8 mouse cellular contexts compared by ENCODE assay signal in genomic region chr11:47704930-47705787, GRCm38 (mm10).
DNase-seq lines count a peak whose midpoint lies in the region; ATAC-seq lines count a peak whose summit lies in the region.

No protein-coding gene starts in this region.

- H3K4me1 ChIP-seq in hindbrain, embryonic 14.5 days (replicated peaks; ENCODE audit: control insufficient read depth, insufficient read depth, low read length), result peaks cover 11% of the 10 kb centered on the region
- H3K4me1 ChIP-seq in hindbrain, embryonic 12.5 days, result 0 out of 2 replicates have a peak, but pooled peaks cover 4% of the 10 kb centered on the region
- peaks cover 8% of the 10 kb centered on the region for H3K4me1 ChIP-seq in forebrain, embryonic 16.5 days (replicated peaks; ENCODE audit: control insufficient read depth, insufficient read depth, low read length)
- no peaks in the 10 kb centered on the region for H3K4me1 ChIP-seq in midbrain, embryonic 15.5 days

- no peak overlapping the region for H3K4me2 ChIP-seq in hindbrain, embryonic 14.5 days (replicated peaks)
- no peak overlapping the region for H3K4me2 ChIP-seq in hindbrain, embryonic 12.5 days (replicated peaks)
- H3K4me2 ChIP-seq in forebrain, embryonic 16.5 days (ENCODE audit: low read length), result no peak overlapping the region
- no peak overlapping the region for H3K4me2 ChIP-seq in midbrain, embryonic 15.5 days

- peak; percentile 65; the same call in 1 of the 2 replicates for ATAC-seq in hindbrain, embryonic 14.5 days (ENCODE audit: low FRiP score)
- ATAC-seq in hindbrain, embryonic 12.5 days (ENCODE audit: low FRiP score), result no peak
- ATAC-seq in forebrain, embryonic 16.5 days, result peak; percentile 93
- ATAC-seq in midbrain, embryonic 15.5 days (replicated peaks), result 0 out of 2 replicates have a peak, but pooled peaks have one; percentile 45

- no peak overlapping the region for H3K9ac ChIP-seq in hindbrain, embryonic 14.5 days
- no peak overlapping the region for H3K9ac ChIP-seq in hindbrain, embryonic 12.5 days
- no peak overlapping the region for H3K9ac ChIP-seq in forebrain, embryonic 16.5 days (replicated peaks; ENCODE audit: low read depth, low read length)
- H3K9ac ChIP-seq in midbrain, embryonic 15.5 days, result no peak overlapping the region

- H3K27ac ChIP-seq in hindbrain, embryonic 14.5 days, result 0 out of 2 replicates have a peak overlapping the region, but pooled peaks have one; percentile 32
- H3K27ac ChIP-seq in hindbrain, embryonic 12.5 days, result no peak overlapping the region
- no peak overlapping the region; the same call in 1 of the 2 replicates for H3K27ac ChIP-seq in forebrain, embryonic 16.5 days (ENCODE audit: low read length)
- H3K27ac ChIP-seq in midbrain, embryonic 15.5 days, result no peak overlapping the region

- peak; percentile 37 for DNase-seq in hindbrain, embryonic 14.5 days (ENCODE audit: low spot score)
- peak; percentile 43 for DNase-seq in layer of hippocampus, adult 9-11 months
- DNase-seq in kidney, postnatal 25 days, result no peak
- DNase-seq in kidney, adult 11 months, result no peak
- no peak for DNase-seq in kidney, postnatal 4 days

- 55% methylated on average over 8 of the region's 8 CpGs for WGBS in hindbrain, embryonic 14.5 days
- WGBS in hindbrain, embryonic 12.5 days, result 72% methylated on average over 8 of the region's 8 CpGs
- WGBS in forebrain, embryonic 16.5 days, result 43% methylated on average over 8 of the region's 8 CpGs
- WGBS in midbrain, embryonic 15.5 days, result 61% methylated on average over 8 of the region's 8 CpGs

- H3K9me3 ChIP-seq in hindbrain, embryonic 14.5 days (ENCODE audit: control insufficient read depth, low read length), result no peaks in the 10 kb centered on the region
- no peaks in the 10 kb centered on the region for H3K9me3 ChIP-seq in hindbrain, embryonic 12.5 days (replicated peaks)
- no peaks in the 10 kb centered on the region for H3K9me3 ChIP-seq in forebrain, embryonic 16.5 days (ENCODE audit: control insufficient read depth, low read length)
- no peaks in the 10 kb centered on the region for H3K9me3 ChIP-seq in midbrain, embryonic 15.5 days

- H3K4me3 ChIP-seq in hindbrain, embryonic 14.5 days (replicated peaks; ENCODE audit: low read length), result no peak overlapping the region
- H3K4me3 ChIP-seq in hindbrain, embryonic 12.5 days, result no peak overlapping the region
- no peak overlapping the region for H3K4me3 ChIP-seq in forebrain, embryonic 16.5 days (replicated peaks; ENCODE audit: low read length)
- no peak overlapping the region for H3K4me3 ChIP-seq in midbrain, embryonic 15.5 days

- no peaks in the 10 kb centered on the region for H3K27me3 ChIP-seq in hindbrain, embryonic 14.5 days (ENCODE audit: control insufficient read depth, insufficient read depth, low read length)
- no peaks in the 10 kb centered on the region for H3K27me3 ChIP-seq in hindbrain, embryonic 12.5 days
- no peaks in the 10 kb centered on the region for H3K27me3 ChIP-seq in forebrain, embryonic 16.5 days (replicated peaks; ENCODE audit: control insufficient read depth, insufficient read depth, low read length)
- H3K27me3 ChIP-seq in midbrain, embryonic 15.5 days (replicated peaks), result no peaks in the 10 kb centered on the region

- H3K36me3 ChIP-seq in hindbrain, embryonic 14.5 days (replicated peaks; ENCODE audit: control insufficient read depth, insufficient read depth), result no peaks in the 10 kb centered on the region
- H3K36me3 ChIP-seq in hindbrain, embryonic 12.5 days, result no peaks in the 10 kb centered on the region
- H3K36me3 ChIP-seq in forebrain, embryonic 16.5 days (ENCODE audit: control insufficient read depth, insufficient read depth), result no peaks in the 10 kb centered on the region
- no peaks in the 10 kb centered on the region for H3K36me3 ChIP-seq in midbrain, embryonic 15.5 days (replicated peaks)

Comparison
In these comparisons a context has a peak if more than half of its experiments do, and no peak if none do; other contexts are left out.
1. DNase-seq: peak in hindbrain, embryonic 14.5 days (single experiment) and layer of hippocampus, adult 9-11 months (single experiment); none in kidney, postnatal 25 days (0 of 2), kidney, adult 11 months (single experiment) and kidney, postnatal 4 days (0 of 2).